8 mouse cellular contexts compared by ENCODE assay signal in the genomic region with DNA sequence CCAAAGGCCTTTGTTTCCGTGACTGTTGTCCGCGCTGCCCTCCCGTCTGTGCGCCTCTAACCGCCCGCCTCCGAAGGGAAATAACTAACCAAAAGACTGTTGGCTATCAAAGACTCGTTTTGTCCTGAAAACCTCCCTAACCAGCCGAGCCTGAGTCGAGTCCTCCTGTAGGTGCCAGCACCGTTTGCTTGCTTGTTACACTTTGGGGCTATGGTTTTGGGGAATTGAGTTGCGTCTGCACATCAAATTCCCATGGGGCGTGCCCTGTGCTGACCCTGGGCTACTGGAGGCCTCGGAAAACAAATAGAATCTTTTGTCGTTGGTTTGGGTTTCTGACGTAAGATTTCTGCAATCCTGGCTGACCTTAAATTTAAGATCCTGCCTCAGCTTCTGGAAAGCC. TPM values are rescaled to one million over a fixed set of nuclear protein-coding genes. Genes with fewer than 3 reads are reported as not detected.
DNase-seq lines count a peak whose midpoint lies in the region; ATAC-seq and TF ChIP-seq lines count a peak whose summit lies in the region.

No protein-coding gene starts in this region.

- H3K4me2 ChIP-seq in liver, embryonic 13.5 days, result peak overlapping the region; percentile 87
- peak overlapping the region; percentile 68 for H3K4me2 ChIP-seq in stomach, embryonic 16.5 days (ENCODE audit: low read depth, low read length)

- peak overlapping the region; percentile 94 for H3K27ac ChIP-seq in layer of hippocampus, adult 2 months
- peak overlapping the region; percentile 91 for H3K27ac ChIP-seq in liver, embryonic 13.5 days
- H3K27ac ChIP-seq in stomach, embryonic 16.5 days (ENCODE audit: low read length), result peak overlapping the region; percentile 84

- peaks cover 44% of the 10 kb centered on the region for H3K36me3 ChIP-seq in liver, embryonic 13.5 days
- peaks cover 15% of the 10 kb centered on the region for H3K36me3 ChIP-seq in stomach, embryonic 16.5 days (ENCODE audit: control insufficient read depth, insufficient read depth, low read length)

- no peak for DNase-seq in layer of hippocampus, adult 2 months (ENCODE audit: low spot score in 2 of 2)
- no peak for DNase-seq in layer of hippocampus, postnatal 10 days (ENCODE audit: low spot score in 2 of 2)
- peak; percentile 50 for DNase-seq in embryo, embryonic 11.5 days (ENCODE audit: low read depth, low spot score)
- DNase-seq in heart, postnatal 4 days, result peak; percentile 61
- DNase-seq in liver, embryonic 13.5 days, result no peak
- DNase-seq in thymus, adult 18-20 months, result no peak
- DNase-seq in layer of hippocampus, adult 9-10 months (ENCODE audit: low spot score), result no peak

- under 1% methylated on average over 17 of the region's 17 CpGs for WGBS in liver, embryonic 13.5 days (ENCODE audit: insufficient replicate concordance)
- WGBS in stomach, embryonic 16.5 days, result under 1% methylated on average over 17 of the region's 17 CpGs

- no peaks in the 10 kb centered on the region for H3K27me3 ChIP-seq in liver, embryonic 13.5 days
- no peaks in the 10 kb centered on the region for H3K27me3 ChIP-seq in stomach, embryonic 16.5 days (ENCODE audit: control insufficient read depth, insufficient read depth, low read length)

- no peak for TF ChIP-seq CTCF in layer of hippocampus, adult 2 months (conservative IDR thresholded peaks at IDR 0.05)

- H3K9ac ChIP-seq in liver, embryonic 13.5 days, result peak overlapping the region; percentile 83
- H3K9ac ChIP-seq in stomach, embryonic 16.5 days (ENCODE audit: low read length), result peak overlapping the region; percentile 73

- peak; percentile 1 for ATAC-seq in liver, embryonic 13.5 days (ENCODE audit: low read depth)
- no peak for ATAC-seq in stomach, embryonic 16.5 days (ENCODE audit: insufficient read depth, low FRiP score)

- peak overlapping the region; percentile 62 for H3K4me3 ChIP-seq in layer of hippocampus, adult 2 months
- peak overlapping the region; percentile 71 for H3K4me3 ChIP-seq in liver, embryonic 13.5 days (replicated peaks)
- H3K4me3 ChIP-seq in stomach, embryonic 16.5 days (replicated peaks; ENCODE audit: low read length), result peak overlapping the region; percentile 50

- H3K9me3 ChIP-seq in liver, embryonic 13.5 days (replicated peaks), result no peaks in the 10 kb centered on the region
- peaks cover 4% of the 10 kb centered on the region; the same call in 1 of the 2 replicates for H3K9me3 ChIP-seq in stomach, embryonic 16.5 days (replicated peaks; ENCODE audit: control insufficient read depth, low read length)

- H3K4me1 ChIP-seq in liver, embryonic 13.5 days (replicated peaks), result peaks cover 75% of the 10 kb centered on the region
- H3K4me1 ChIP-seq in stomach, embryonic 16.5 days (ENCODE audit: control insufficient read depth, insufficient read depth, low read length), result peaks cover 24% of the 10 kb centered on the region

RNA-seq across cellular contexts. Expression of gene Rpl13a, which starts 0.8 kb away (rescaled TPM):
- total RNA-seq in layer of hippocampus, adult 2 months (2021), result 100 to 1,000 TPM; 808 to 856 TPM
- total RNA-seq in layer of hippocampus, postnatal 10 days (2021), result 100 to 1,000 TPM; 946 to 985 TPM
- 1,000 to 10,000 TPM; 1,039 to 1,207 TPM for total RNA-seq in heart, postnatal 4 days (2021)
- 972 and 1,063 TPM in 2 replicates for polyA plus RNA-seq in liver, embryonic 13.5 days (2015; fragmentation: Nextera tagmentation; extraction: Ambion mirVana)
- polyA plus RNA-seq in stomach, embryonic 16.5 days (2015; fragmentation: Nextera tagmentation; extraction: Ambion mirVana), result 1,102 and 1,332 TPM in 2 replicates

RNA-seq across cellular contexts. Expression of gene Rps11, which starts 5.1 kb away (rescaled TPM):
- 100 to 1,000 TPM; 436 to 442 TPM for total RNA-seq in layer of hippocampus, adult 2 months (2021)
- 100 to 1,000 TPM; 456 to 554 TPM for total RNA-seq in layer of hippocampus, postnatal 10 days (2021)
- 100 to 1,000 TPM; 846 to 864 TPM for total RNA-seq in heart, postnatal 4 days (2021)
- 1,277 and 1,372 TPM in 2 replicates for polyA plus RNA-seq in liver, embryonic 13.5 days (2015; fragmentation: Nextera tagmentation; extraction: Ambion mirVana)
- polyA plus RNA-seq in stomach, embryonic 16.5 days (2015; fragmentation: Nextera tagmentation; extraction: Ambion mirVana), result 1,225 and 1,374 TPM in 2 replicates

RNA-seq across cellular contexts. Expression of gene Gm45713, which starts 6.7 kb away (rescaled TPM):
- not detected for total RNA-seq in layer of hippocampus, adult 2 months (2021)
- total RNA-seq in layer of hippocampus, postnatal 10 days (2021), result not detected
- total RNA-seq in heart, postnatal 4 days (2021), result not detected
- 0.12 and 0.37 TPM in 2 replicates for polyA plus RNA-seq in liver, embryonic 13.5 days (2015; fragmentation: Nextera tagmentation; extraction: Ambion mirVana)
- polyA plus RNA-seq in stomach, embryonic 16.5 days (2015; fragmentation: Nextera tagmentation; extraction: Ambion mirVana), result not detected in 2 replicates

RNA-seq across cellular contexts. Expression of gene Flt3l, which starts 6.9 kb away (rescaled TPM):
- 1 to 10 TPM; 9.4 TPM for total RNA-seq in layer of hippocampus, adult 2 months (2021)
- 1 to 10 TPM; 4.3 to 6.0 TPM for total RNA-seq in layer of hippocampus, postnatal 10 days (2021)
- 1 to 10 TPM; 1.5 to 2.1 TPM for total RNA-seq in heart, postnatal 4 days (2021)
- 4.5 and 5.4 TPM in 2 replicates for polyA plus RNA-seq in liver, embryonic 13.5 days (2015; fragmentation: Nextera tagmentation; extraction: Ambion mirVana)
- 2.2 and 2.8 TPM in 2 replicates for polyA plus RNA-seq in stomach, embryonic 16.5 days (2015; fragmentation: Nextera tagmentation; extraction: Ambion mirVana)

RNA-seq across cellular contexts. Expression of gene Pih1d1, which starts 24.8 kb away (rescaled TPM):
- 10 to 100 TPM; 43.0 to 46.1 TPM for total RNA-seq in layer of hippocampus, adult 2 months (2021)
- total RNA-seq in layer of hippocampus, postnatal 10 days (2021), result 10 to 100 TPM; 60.7 to 63.1 TPM
- total RNA-seq in heart, postnatal 4 days (2021), result 10 to 100 TPM; 58.5 to 67.0 TPM
- 51.7 and 54.8 TPM in 2 replicates for polyA plus RNA-seq in liver, embryonic 13.5 days (2015; fragmentation: Nextera tagmentation; extraction: Ambion mirVana)
- polyA plus RNA-seq in stomach, embryonic 16.5 days (2015; fragmentation: Nextera tagmentation; extraction: Ambion mirVana), result 81.0 and 81.9 TPM in 2 replicates

Comparison
In these comparisons a context has a peak if more than half of its experiments do, and no peak if none do; other contexts are left out.
1. DNase-seq: peak in embryo, embryonic 11.5 days (single experiment) and heart, postnatal 4 days (single experiment); none in layer of hippocampus, adult 2 months (0 of 2), layer of hippocampus, postnatal 10 days (0 of 2), liver, embryonic 13.5 days (single experiment), thymus, adult 18-20 months (0 of 2) and layer of hippocampus, adult 9-10 months (single experiment).
2. Peak in every context shown above with its lines, with median percentiles within 50 percentile points of each other: H3K27ac ChIP-seq and H3K4me3 ChIP-seq.